Mouse (Mus musculus) urinary bladder, postnatal 10 days (tissue): ENCODE results near the gene Entpd6.

Experiments used
- DNase-seq: peaks from one replicate; pipeline ENCODE4 v3.0.0; 2022; ENCODE audit warnings: low spot score

The Entpd6 gene

GRCm38 (mm10) chr2:150787234-150787771 is 38.5 kb downstream of the Entpd6 start:
- DNase-seq = no peak

GRCm38 (mm10) chr2:150788768-150789550 is 40.1 kb downstream of the Entpd6 start:
- DNase-seq = no peak

GRCm38 (mm10) chr2:150793320-150793719 is 44.5 kb downstream of the Entpd6 start:
- no peak for DNase-seq

- DNase-seq = no peak
Observed at GRCm38 (mm10) chr2:150798084-150798483, 49.2 kb downstream of the Entpd6 start.

GRCm38 (mm10) chr2:150800616-150801015 is 51.8 kb downstream of the Entpd6 start:
- DNase-seq = no peak

GRCm38 (mm10) chr2:150803035-150803434 is 54.2 kb downstream of the Entpd6 start:
- no peak for DNase-seq

GRCm38 (mm10) chr2:150808381-150808780 is 59.5 kb downstream of the Entpd6 start:
- no peak for DNase-seq

- DNase-seq = no peak
Observed at GRCm38 (mm10) chr2:150808812-150809211, 60.0 kb downstream of the Entpd6 start.

GRCm38 (mm10) chr2:150810603-150811002 is 61.8 kb downstream of the Entpd6 start:
- no peak for DNase-seq

GRCm38 (mm10) chr2:150812816-150813215 is 64.0 kb downstream of the Entpd6 start:
- DNase-seq = no peak

- DNase-seq = no peak
Observed at GRCm38 (mm10) chr2:150816676-150817402, 68.0 kb downstream of the Entpd6 start.

GRCm38 (mm10) chr2:150818742-150819141 is 69.9 kb downstream of the Entpd6 start:
- no peak for DNase-seq

- DNase-seq = no peak
Observed at GRCm38 (mm10) chr2:150820720-150821119, 71.9 kb downstream of the Entpd6 start.
